Mouse (Mus musculus) heart, embryonic 11.5 days (tissue): ENCODE data around the gene Casq1. TPM values are rescaled to one million over a fixed set of nuclear protein-coding genes. Genes with fewer than 3 reads are reported as not detected.

Experiments
- ATAC-seq: fragments of 200-750 bp; cut with Nextera tagmentation; replicated peaks from 2 replicates; pipeline ENCODE4 v1.8.0; 2017; ENCODE audit warnings: moderate library complexity; ENCODE audit not compliant: insufficient number of reproducible peaks, low FRiP score, low TSS enrichment
- H3K27ac ChIP-seq: fragments of 300-500 bp; sonication (generic); 2 replicates; pipeline ENCODE4 v1.5.1; 2014; ENCODE audit warnings: mild to moderate bottlenecking, low read depth, low read length
- H3K27me3 ChIP-seq: fragments of 300-500 bp; sonication (generic); 2 replicates; pipeline ENCODE4 v1.6.1; 2014; ENCODE audit warnings: mild to moderate bottlenecking, low read length, mixed read lengths; ENCODE audit not compliant: control insufficient read depth, insufficient read depth
- H3K36me3 ChIP-seq: fragments of 300-500 bp; sonication (generic); 2 replicates; pipeline ENCODE4 v1.6.1; 2014; ENCODE audit warnings: mild to moderate bottlenecking, low read length, moderate library complexity, mixed read lengths; ENCODE audit not compliant: control insufficient read depth, insufficient read depth
- H3K4me1 ChIP-seq: fragments of 300-500 bp; sonication (generic); 2 replicates; pipeline ENCODE4 v1.6.1; 2014; ENCODE audit warnings: low read length; ENCODE audit not compliant: control insufficient read depth, insufficient read depth
- H3K4me2 ChIP-seq: fragments of 300-500 bp; sonication (generic); 2 replicates; pipeline ENCODE4 v1.6.1; 2014; ENCODE audit warnings: mild to moderate bottlenecking, moderate library complexity
- H3K4me3 ChIP-seq: fragments of 300-500 bp; sonication (generic); 2 replicates; pipeline ENCODE4 v1.5.1; 2014; ENCODE audit warnings: low read depth, low read length
- H3K9ac ChIP-seq: fragments of 300-500 bp; sonication (generic); 2 replicates; pipeline ENCODE4 v1.6.1; 2014; ENCODE audit warnings: mild to moderate bottlenecking, low read depth, low read length, moderate library complexity
- H3K9me3 ChIP-seq: fragments of 300-500 bp; sonication (generic); replicated peaks from 2 replicates; pipeline ENCODE4 v1.6.1; 2016; ENCODE audit warnings: low read length; ENCODE audit not compliant: control insufficient read depth
- WGBS: fragments of 180-500 bp; shearing (Covaris S2); extraction: QIAGEN DNeasy Blood & Tissue Kit; methylation state at CpG from one replicate; pipeline ENCODE4 v1.1.7; 2014; ENCODE audit not compliant: insufficient replicate concordance; 5-methylcytosine and 5-hydroxymethylcytosine counted together
- polyA plus RNA-seq: library from polyadenylated mRNA; unstranded; fragments of >200 nt; fragmentation: Nextera tagmentation; extraction: Ambion mirVana; gene quantifications from 2 replicates; pipeline ENCODE4 v1.2.1, GENCODE M21; 2014

Gene Casq1
- polyA plus RNA-seq, 1 experiment from 2014 or later = 205 TPM

DNA sequence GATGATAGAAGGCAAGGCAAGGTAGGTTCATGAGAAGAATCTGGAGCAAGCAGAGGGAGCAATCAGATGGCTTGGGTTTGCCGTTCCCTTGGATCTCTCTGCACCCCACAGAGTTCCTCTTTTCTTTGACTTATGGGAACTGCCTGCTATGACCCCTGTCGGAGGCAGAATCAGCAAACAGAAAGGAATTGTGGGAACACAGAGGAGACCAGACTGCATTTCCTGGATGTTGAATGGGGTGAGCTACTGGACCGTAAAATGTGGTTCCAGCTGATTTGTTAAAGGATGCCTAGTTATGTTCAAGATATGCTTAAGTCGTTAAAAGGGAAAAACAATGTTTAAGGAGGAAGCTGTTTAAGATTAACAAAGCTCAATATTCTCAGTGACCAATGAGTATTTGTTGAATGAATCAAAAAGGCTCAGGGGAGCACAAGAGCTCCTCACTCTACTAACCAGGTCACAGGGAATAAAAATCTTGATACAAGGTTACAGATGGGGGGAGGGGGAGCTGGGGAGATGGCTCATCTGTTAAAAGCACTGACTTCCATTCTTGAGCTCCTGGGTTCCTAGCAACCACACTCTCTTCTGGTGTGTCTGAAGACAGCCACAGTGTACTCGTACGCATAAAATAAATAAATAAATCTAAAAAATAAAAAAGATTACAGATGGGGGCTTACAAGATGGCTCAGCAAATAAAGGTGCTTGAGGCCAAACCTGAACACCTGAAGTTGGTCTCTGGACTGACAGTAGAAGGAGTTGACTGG is 21.5 kb upstream of the Casq1 start:
- no peak for ATAC-seq
- Histone ChIP-seq H3K9ac (no peak overlapping the region), H3K9me3 (no peaks in the 10 kb centered on the region), H3K27ac (peak overlapping the region; percentile 84; the same call in 1 of the 2 replicates), H3K4me3 (no peak overlapping the region), H3K4me1 (peaks cover 20% of the 10 kb centered on the region), H3K36me3 (no peaks in the 10 kb centered on the region), H3K4me2 (no peak overlapping the region), H3K27me3 (0 out of 2 replicates have a peak, but pooled peaks cover 3% of the 10 kb centered on the region)
- WGBS = 67% methylated on average over 6 of the region's 6 CpGs

DNA sequence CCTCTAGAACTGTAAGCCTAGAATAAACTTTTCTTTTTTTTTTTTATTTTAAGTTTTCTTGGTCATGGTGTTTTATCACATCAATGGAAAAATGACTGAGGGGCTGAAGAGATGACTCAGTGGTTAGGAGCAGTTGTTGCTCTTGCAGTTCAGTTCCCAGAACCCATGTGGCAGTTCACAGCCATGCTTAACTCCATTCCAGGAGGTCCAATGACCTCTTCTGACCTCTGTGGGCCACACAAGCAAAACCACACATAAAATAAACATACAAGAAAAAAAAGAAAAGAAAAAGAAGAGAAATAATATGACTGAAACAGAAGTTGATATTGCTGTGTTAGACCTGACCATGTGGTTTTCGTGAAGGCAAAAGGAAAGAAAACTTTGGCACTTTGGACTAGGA is 9.5 kb upstream of the Casq1 start:
- Histone ChIP-seq H3K27ac (no peak overlapping the region), H3K36me3 (no peaks in the 10 kb centered on the region), H3K9ac (no peak overlapping the region), H3K27me3 (no peaks in the 10 kb centered on the region), H3K4me1 (peaks cover 11% of the 10 kb centered on the region), H3K4me3 (no peak overlapping the region), H3K4me2 (no peak overlapping the region), H3K9me3 (no peaks in the 10 kb centered on the region)
- 87% methylated on average over 1 of the region's 1 CpGs for WGBS
- no peak for ATAC-seq

DNA sequence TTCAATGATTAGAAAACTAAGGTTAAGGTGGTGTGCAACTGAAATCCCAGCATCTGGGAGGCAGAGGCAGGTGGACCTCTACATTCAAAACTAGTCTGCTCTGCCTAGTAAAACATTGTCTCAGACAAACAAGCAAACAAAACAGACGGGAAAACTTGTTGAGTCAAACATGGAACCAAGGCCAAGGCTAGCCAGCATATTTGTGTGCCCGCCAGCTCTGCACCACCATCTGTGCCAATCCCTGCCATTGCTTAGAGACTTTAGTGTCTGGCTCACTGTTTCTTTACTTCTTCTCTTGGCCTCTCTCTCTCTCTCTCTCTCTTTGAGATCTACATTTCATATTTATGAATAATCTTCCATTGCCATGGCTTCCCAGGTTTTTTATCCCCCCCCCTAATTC is 8.5 kb upstream of the Casq1 start:
- H3K27ac ChIP-seq = no peak overlapping the region
- H3K27me3 ChIP-seq = no peaks in the 10 kb centered on the region
- peaks cover 15% of the 10 kb centered on the region for H3K4me1 ChIP-seq
- no peak overlapping the region for H3K4me3 ChIP-seq
- H3K36me3 ChIP-seq = no peaks in the 10 kb centered on the region
- 78% methylated on average over 2 of the region's 2 CpGs for WGBS
- H3K9ac ChIP-seq = no peak overlapping the region
- H3K9me3 ChIP-seq = no peaks in the 10 kb centered on the region
- H3K4me2 ChIP-seq = no peak overlapping the region
- ATAC-seq = no peak

DNA sequence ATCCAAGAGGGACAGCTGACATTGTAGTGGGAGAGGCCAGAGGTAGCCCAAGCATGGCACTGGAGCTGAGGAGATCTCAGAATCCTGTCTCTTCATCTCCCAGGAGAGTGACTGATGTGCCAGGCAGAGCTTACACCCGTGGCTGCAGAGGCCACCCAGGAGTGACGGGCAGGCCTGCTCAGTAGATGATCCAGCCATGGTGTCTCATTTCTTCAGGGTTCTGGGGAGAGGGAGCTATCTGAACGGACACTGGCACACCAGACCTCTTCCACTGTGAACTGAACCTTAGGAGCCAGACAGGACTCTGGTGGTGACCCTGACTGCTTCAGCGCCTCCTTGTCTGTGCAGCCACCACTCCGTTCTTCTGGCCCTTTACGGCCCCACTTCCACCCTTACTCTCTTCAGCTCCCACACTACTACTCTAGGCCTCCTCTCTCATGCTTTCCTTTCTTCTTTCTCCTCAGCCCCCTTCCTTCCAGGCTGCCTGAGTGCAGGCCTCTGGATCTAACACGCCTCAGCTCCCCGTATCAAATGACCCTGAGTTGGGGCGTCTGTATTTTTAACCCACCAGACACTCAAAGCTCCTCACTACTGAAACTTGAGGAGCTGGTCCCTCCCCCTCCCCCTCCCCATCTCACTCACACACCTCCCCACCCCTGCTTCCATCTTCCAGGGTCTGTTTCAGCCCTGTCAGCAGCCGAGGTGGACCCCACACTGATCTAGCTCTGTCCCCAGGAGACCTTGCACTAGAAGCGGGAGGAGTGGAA is 1.8 kb upstream of the Casq1 start:
- peak overlapping the region; percentile 91 for H3K27ac ChIP-seq
- H3K9ac ChIP-seq = peak overlapping the region; percentile 54
- no peaks in the 10 kb centered on the region for H3K27me3 ChIP-seq
- 27% methylated on average over 11 of the region's 11 CpGs for WGBS
- no peaks in the 10 kb centered on the region for H3K9me3 ChIP-seq
- H3K4me2 ChIP-seq = no peak overlapping the region
- H3K4me3 ChIP-seq = no peak overlapping the region
- H3K36me3 ChIP-seq = no peaks in the 10 kb centered on the region
- ATAC-seq = no peak
- peaks cover 50% of the 10 kb centered on the region for H3K4me1 ChIP-seq

DNA sequence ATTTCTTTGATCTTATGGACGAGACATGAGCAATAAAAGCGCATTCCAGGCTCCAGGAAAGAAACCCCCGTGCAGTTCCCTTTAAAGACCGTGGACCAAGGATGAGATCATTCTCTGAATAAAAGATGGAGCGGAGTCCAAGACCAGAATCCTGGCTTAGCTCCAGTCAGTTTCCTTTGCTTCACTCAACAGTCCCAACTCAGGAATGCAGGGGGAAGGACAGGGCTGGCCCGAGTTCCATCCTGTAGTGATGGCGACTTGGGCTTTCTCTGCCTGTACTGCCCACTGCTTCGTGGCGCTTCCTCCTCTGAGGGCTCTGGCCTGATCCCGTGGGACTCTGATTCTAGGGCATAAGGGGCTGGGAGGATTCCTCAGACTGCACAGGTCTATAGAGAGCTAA is 746 bp upstream of the Casq1 start:
- peak; percentile 37; the same call in 1 of the 2 replicates for ATAC-seq
- H3K4me1 ChIP-seq = peaks cover 50% of the 10 kb centered on the region
- no peaks in the 10 kb centered on the region for H3K27me3 ChIP-seq
- H3K36me3 ChIP-seq = no peaks in the 10 kb centered on the region
- 29% methylated on average over 10 of the region's 10 CpGs for WGBS
- no peaks in the 10 kb centered on the region for H3K9me3 ChIP-seq
- no peak overlapping the region for H3K9ac ChIP-seq
- H3K27ac ChIP-seq = peak overlapping the region; percentile 91
- H3K4me3 ChIP-seq = no peak overlapping the region
- H3K4me2 ChIP-seq = peak overlapping the region; percentile 49

DNA sequence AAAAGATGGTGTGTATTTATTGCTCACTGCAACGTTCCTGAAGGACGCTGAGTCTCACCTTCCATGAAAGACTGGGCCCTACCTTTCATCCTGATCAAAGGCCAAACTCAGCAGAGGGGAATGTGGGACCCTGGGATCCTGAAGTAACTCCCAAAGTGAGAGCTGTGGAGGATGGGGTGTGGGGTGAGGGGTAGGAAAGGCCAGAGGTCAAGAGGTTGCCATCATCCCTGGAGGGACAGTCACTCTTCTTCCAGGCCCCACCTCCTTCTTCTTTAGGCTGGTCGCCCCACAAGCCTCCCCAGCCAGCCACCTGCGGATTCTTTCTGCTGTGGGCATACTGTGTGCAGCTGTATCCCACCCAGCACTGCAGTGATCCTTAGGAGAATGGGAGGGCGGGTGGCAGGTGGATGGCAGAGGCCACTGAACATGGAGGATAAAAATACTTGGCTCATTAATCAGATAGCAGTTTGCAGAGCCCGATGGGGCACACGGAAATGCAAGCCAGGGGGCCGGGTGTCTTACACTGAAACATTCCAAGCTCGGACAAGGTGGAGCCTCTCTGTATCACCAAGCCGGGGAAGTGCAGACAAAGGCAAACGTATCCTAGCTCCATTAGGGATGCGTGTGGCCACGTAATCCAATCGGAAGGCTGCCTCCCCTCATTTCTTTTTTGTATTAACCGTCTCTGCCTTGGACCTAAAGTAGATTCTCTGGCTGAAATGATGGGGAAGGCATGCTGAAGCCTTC is 1.3 kb downstream of the Casq1 start:
- H3K27me3 ChIP-seq = no peaks in the 10 kb centered on the region
- WGBS = 45% methylated on average over 15 of the region's 15 CpGs
- H3K9ac ChIP-seq = peak overlapping the region; percentile 59
- no peaks in the 10 kb centered on the region for H3K36me3 ChIP-seq
- H3K9me3 ChIP-seq = no peaks in the 10 kb centered on the region
- H3K4me3 ChIP-seq = peak overlapping the region; percentile 23
- peaks cover 49% of the 10 kb centered on the region for H3K4me1 ChIP-seq
- H3K27ac ChIP-seq = peak overlapping the region; percentile 91
- ATAC-seq = no peak
- peak overlapping the region; percentile 49 for H3K4me2 ChIP-seq

DNA sequence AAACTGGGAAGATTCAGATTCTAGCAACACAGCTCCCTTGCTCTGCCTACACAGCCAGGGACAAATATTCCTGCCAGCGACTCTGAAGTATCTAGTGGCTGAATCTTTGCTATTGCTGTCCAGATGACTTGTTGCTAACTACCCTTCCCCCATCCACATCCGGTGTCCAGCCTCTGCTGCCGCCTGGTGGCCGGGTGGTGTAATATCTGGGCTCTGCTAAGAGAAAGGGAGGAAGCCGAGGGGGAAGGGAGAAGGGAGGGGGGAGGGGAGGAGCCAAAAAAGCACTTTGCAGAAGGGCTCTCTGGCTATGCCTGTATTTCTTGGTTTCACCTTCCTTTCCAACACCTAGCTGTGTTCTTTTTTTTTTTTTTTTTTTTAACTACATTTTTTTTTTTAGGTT is 2.5 kb downstream of the Casq1 start:
- Histone ChIP-seq H3K27ac (peak overlapping the region; percentile 88), H3K4me3 (peak overlapping the region; percentile 27; the same call in 1 of the 2 replicates), H3K9ac (peak overlapping the region; percentile 69), H3K9me3 (no peaks in the 10 kb centered on the region), H3K27me3 (no peaks in the 10 kb centered on the region), H3K36me3 (no peaks in the 10 kb centered on the region), H3K4me1 (peaks cover 51% of the 10 kb centered on the region), H3K4me2 (peak overlapping the region; percentile 59)
- ATAC-seq = peak; percentile 19; the same call in 1 of the 2 replicates
- 0% methylated on average over 5 of the region's 5 CpGs for WGBS

DNA sequence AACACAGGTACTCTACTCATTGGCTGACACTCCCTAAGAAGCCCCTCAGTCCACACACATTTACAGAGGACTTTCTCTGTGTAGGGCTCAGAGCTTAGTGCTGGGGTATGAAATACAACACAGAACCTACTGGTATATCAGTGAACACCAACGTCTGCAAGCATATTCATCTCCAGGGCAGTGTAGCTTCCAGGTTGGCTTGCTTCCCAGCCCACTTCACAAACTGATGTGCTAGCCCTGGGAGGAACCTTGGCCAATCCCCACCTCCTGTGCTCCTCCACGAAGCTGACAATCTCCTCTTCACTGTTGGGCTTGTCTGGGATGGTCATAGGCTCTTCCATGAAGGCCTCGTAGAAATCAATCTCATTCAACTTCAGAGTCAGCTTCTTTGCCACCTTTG is 4.9 kb downstream of the Casq1 start:
- ATAC-seq = no peak
- Histone ChIP-seq H3K27ac (no peak overlapping the region), H3K27me3 (no peaks in the 10 kb centered on the region), H3K4me1 (peaks cover 27% of the 10 kb centered on the region), H3K4me2 (no peak overlapping the region), H3K9me3 (no peaks in the 10 kb centered on the region), H3K4me3 (no peak overlapping the region), H3K9ac (no peak overlapping the region), H3K36me3 (no peaks in the 10 kb centered on the region)
- whole genome bisulfite sequencing = 61% methylated on average over 3 of the region's 3 CpGs
